Mouse (Mus musculus) embryonic facial prominence, embryonic 14.5 days (tissue): ENCODE results near the gene Tcf23. TPM values are rescaled to one million over a fixed set of nuclear protein-coding genes. Genes with fewer than 3 reads are reported as not detected.

ENCODE experiments used
- ATAC-seq: fragments of 200-750 bp; cut with Nextera tagmentation; 2 replicates; pipeline ENCODE4 v1.8.0; 2017; ENCODE audit warnings: low read depth, moderate number of reproducible peaks, moderate TSS enrichment
- DNase-seq: peaks from one replicate; pipeline ENCODE4 v3.0.0-alpha.2; 2015; ENCODE audit warnings: low spot score
- H3K27ac ChIP-seq: fragments of 300-500 bp; sonication (generic); replicated peaks from 2 replicates; pipeline ENCODE4 v1.5.1; 2014; ENCODE audit warnings: low read depth, mild to moderate bottlenecking, low read length, moderate library complexity
- H3K27me3 ChIP-seq: fragments of 300-500 bp; sonication (generic); replicated peaks from 2 replicates; pipeline ENCODE4 v1.6.1; 2014; ENCODE audit warnings: low read length; ENCODE audit not compliant: control insufficient read depth, insufficient read depth
- H3K36me3 ChIP-seq: fragments of 300-500 bp; sonication (generic); 2 replicates; pipeline ENCODE4 v1.6.1; 2014; ENCODE audit warnings: low read length, mixed read lengths; ENCODE audit not compliant: control insufficient read depth, insufficient read depth
- H3K4me1 ChIP-seq: fragments of 300-500 bp; sonication (generic); 2 replicates; pipeline ENCODE4 v1.6.1; 2014; ENCODE audit warnings: antibody characterized with exemption, low read length; ENCODE audit not compliant: control insufficient read depth, insufficient read depth
- H3K4me2 ChIP-seq: fragments of 300-500 bp; sonication (generic); 2 replicates; pipeline ENCODE4 v1.6.1; 2014; ENCODE audit warnings: low read depth, mild to moderate bottlenecking, low read length, moderate library complexity, mixed read lengths
- H3K4me3 ChIP-seq: fragments of 300-500 bp; sonication (generic); 2 replicates; pipeline ENCODE4 v1.5.1; 2014; ENCODE audit warnings: low read depth, mild to moderate bottlenecking, low read length
- H3K9ac ChIP-seq: fragments of 300-500 bp; sonication (generic); 2 replicates; pipeline ENCODE4 v1.6.1; 2014; ENCODE audit warnings: low read depth, mild to moderate bottlenecking, low read length, moderate library complexity, mixed read lengths
- H3K9me3 ChIP-seq: fragments of 300-500 bp; sonication (generic); 2 replicates; pipeline ENCODE4 v1.6.1; 2016; ENCODE audit warnings: low read length; ENCODE audit not compliant: control insufficient read depth
- WGBS: fragments of 180-500 bp; shearing (Covaris S2); extraction: QIAGEN DNeasy Blood & Tissue Kit; methylation state at CpG from one replicate; pipeline ENCODE4 v1.1.7; 2014; 5-methylcytosine and 5-hydroxymethylcytosine counted together
- polyA plus RNA-seq: library from polyadenylated mRNA; unstranded; fragments of >200 nt; fragmentation: Nextera tagmentation; extraction: Ambion mirVana; gene quantifications from 2 replicates; pipeline ENCODE4 v1.2.1, GENCODE M21; 2014

Tcf23 gene
- polyA plus RNA-seq, 1 experiment from 2014 or later = 0.19 TPM

DNA sequence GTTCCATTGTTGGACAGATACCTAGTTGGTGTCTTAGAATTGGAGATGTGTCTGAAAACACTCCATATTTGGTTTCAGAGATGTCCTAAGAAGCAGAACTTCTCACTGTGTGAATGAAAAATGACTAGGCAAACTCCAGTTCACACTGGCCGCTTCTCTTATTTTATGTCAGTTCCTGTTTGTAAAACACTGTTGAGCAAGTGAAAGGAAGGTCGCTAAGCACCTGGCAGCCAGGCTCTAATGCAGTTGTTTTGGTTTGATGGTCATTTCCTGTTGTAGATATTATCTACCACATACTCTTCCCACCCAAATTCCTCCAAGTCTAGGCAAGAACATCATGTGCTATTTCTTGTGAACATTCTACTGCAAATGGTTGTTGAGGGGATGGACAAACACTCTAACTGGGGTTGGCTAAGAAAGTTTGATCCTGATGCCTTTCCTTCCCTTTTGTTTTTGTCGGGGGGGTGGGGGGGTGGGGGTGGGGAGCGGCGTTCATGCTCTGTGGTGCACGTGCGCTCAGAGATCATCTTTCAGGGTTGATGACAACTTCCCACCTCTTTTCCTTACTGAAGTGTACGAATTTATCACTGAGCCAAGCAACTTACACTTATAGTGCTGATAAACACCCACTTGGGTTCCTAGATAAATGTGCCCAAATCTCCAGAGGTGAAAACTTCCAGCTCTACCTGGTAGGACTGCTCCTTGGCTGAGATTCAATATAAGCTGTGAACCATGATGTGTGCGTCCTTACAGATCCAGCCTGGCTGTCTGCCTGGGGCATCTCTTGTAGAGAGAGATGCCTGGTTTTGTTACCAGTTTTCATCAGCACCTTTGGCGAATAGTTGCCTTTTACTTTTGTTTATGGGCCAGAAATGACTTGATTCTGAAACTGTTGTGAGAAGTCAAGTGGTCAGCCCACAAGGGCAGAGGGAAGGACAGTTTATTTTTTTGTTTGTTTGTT is 6.6 kb upstream of the Tcf23 start:
- Histone ChIP-seq H3K9me3 (no peaks in the 10 kb centered on the region), H3K4me2 (no peak overlapping the region), H3K27me3 (no peaks in the 10 kb centered on the region), H3K4me1 (peaks cover 14% of the 10 kb centered on the region), H3K9ac (no peak overlapping the region), H3K4me3 (no peak overlapping the region), H3K36me3 (peaks cover 11% of the 10 kb centered on the region), H3K27ac (no peak overlapping the region)
- ATAC-seq (no peak), DNase-seq (no peak)
- WGBS = 71% methylated on average over 10 of the region's 10 CpGs

GRCm38 (mm10) chr5:30963916-30964315 is 4.5 kb upstream of the Tcf23 start:
- Histone ChIP-seq H3K4me2 (no peak overlapping the region), H3K27me3 (no peaks in the 10 kb centered on the region), H3K9ac (no peak overlapping the region), H3K4me1 (peaks cover 4% of the 10 kb centered on the region), H3K27ac (no peak overlapping the region), H3K9me3 (no peaks in the 10 kb centered on the region), H3K4me3 (no peak overlapping the region), H3K36me3 (no peaks in the 10 kb centered on the region)
- no peak for DNase-seq
- ATAC-seq = no peak
- WGBS = 72% methylated on average over 3 of the region's 3 CpGs

GRCm38 (mm10) chr5:30966189-30966588 is 2.3 kb upstream of the Tcf23 start:
- Histone ChIP-seq H3K4me3 (no peak overlapping the region), H3K36me3 (no peaks in the 10 kb centered on the region), H3K9ac (no peak overlapping the region), H3K27me3 (no peaks in the 10 kb centered on the region), H3K4me2 (no peak overlapping the region), H3K4me1 (no peaks in the 10 kb centered on the region), H3K27ac (no peak overlapping the region), H3K9me3 (no peaks in the 10 kb centered on the region)
- DNase-seq = no peak
- WGBS = 90% methylated on average over 4 of the region's 4 CpGs
- ATAC-seq = no peak

DNA sequence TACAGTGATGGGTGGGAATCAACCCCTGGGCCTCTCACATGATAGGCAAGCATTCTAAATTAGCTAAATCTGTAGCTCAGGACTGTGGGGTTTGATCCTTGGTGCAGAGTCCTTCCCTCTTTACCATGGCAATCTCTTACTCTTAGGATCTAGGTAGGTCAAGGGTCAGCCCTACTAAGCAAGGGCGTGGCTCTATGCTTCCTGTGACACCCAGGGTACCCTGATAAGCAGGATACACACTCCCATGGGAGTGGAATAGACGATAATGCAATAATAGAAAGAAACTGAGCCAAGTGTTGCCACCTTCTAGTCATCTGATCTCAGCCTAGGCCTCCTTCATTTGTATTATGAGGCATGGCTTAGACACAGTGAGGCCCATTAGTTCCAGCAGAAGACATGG is 978 bp downstream of the Tcf23 start:
- no peak for DNase-seq
- Histone ChIP-seq H3K27ac (no peak overlapping the region), H3K4me1 (no peaks in the 10 kb centered on the region), H3K27me3 (no peaks in the 10 kb centered on the region), H3K9me3 (no peaks in the 10 kb centered on the region), H3K4me3 (no peak overlapping the region), H3K36me3 (no peaks in the 10 kb centered on the region), H3K9ac (no peak overlapping the region), H3K4me2 (no peak overlapping the region)
- no peak for ATAC-seq
- 71% methylated on average over 2 of the region's 2 CpGs for WGBS

GRCm38 (mm10) chr5:30974870-30975656 is 6.6 kb downstream of the Tcf23 start:
- DNase-seq = no peak
- H3K4me1 ChIP-seq = no peaks in the 10 kb centered on the region

DNA sequence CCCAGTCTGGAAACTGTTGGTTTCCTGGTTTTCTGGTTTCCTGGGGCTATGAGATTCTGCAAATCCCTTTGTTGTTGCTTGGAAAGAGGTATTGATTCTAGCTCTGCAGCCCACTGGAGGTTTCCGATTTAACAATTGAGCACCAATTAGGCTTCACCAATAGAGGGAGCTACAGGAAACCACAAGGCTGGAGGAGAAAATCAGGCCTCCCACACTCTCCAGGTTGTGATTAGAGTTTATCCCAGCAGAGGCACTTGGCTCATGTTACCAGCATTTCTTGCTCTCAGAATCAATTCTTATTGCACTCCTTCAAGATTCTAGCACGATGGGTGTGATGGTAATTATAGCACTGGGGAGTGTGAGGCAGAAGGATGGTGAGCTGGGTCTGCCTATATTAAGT is 13.9 kb downstream of the Tcf23 start:
- H3K9me3 ChIP-seq = no peaks in the 10 kb centered on the region
- no peak overlapping the region for H3K27ac ChIP-seq
- no peak overlapping the region for H3K4me2 ChIP-seq
- no peaks in the 10 kb centered on the region for H3K4me1 ChIP-seq
- H3K9ac ChIP-seq = no peak overlapping the region
- no peaks in the 10 kb centered on the region for H3K27me3 ChIP-seq
- DNase-seq = peak; percentile 50
- no peaks in the 10 kb centered on the region for H3K36me3 ChIP-seq
- 18% methylated on average over 2 of the region's 2 CpGs for WGBS
- no peak overlapping the region for H3K4me3 ChIP-seq
- ATAC-seq = no peak

More at GRCm38 (mm10) chr5:30974870-30975656, 6.6 kb downstream of the Tcf23 start:
- no peak for ATAC-seq
- no peaks in the 10 kb centered on the region for H3K9me3 ChIP-seq
- H3K36me3 ChIP-seq = no peaks in the 10 kb centered on the region
- WGBS = 70% methylated on average over 9 of the region's 9 CpGs
- H3K4me3 ChIP-seq = no peak overlapping the region
- H3K27me3 ChIP-seq = no peaks in the 10 kb centered on the region
- H3K4me2 ChIP-seq = no peak overlapping the region
- no peak overlapping the region for H3K9ac ChIP-seq
- no peak overlapping the region for H3K27ac ChIP-seq

DNA sequence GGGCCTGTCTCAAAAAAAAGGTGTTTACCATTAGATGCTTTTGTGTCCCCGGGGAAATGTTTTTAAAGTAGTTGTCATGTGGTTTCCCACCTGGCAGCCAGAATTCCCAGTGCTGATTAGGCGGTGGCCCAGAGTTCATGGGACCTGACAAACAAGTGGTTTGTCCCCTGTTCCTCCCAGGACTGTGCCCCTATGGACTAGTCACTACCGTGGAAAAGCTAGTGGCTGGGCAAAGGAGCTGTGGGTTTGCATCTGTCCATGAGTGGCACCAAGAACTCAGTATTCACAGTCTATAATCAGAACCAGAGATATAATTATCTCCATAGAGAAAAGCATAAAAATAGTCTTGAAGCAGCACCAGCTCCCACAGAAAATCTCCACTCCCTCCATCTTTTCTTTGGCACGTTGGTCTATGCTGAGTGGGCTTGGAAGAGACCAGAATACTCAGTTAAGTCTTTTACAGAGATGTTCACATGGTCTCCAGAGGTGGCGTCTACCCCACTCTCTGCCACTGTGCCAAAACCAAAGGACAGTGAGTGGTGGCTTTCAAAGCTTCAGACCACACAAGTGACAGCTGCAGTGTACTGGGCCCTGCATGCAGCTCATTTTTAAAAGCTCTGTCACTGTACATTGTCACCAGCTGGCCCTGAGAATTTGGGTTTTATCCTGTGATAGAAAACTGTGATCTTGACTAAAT is 24.7 kb downstream of the Tcf23 start:
- H3K9ac ChIP-seq = no peak overlapping the region
- 67% methylated on average over 5 of the region's 5 CpGs for WGBS
- ATAC-seq (peak; percentile 65; the same call in 1 of the 2 replicates), DNase-seq (peak; percentile 32)
- no peaks in the 10 kb centered on the region for H3K9me3 ChIP-seq
- no peaks in the 10 kb centered on the region for H3K4me1 ChIP-seq
- no peak overlapping the region for H3K4me2 ChIP-seq
- H3K27ac ChIP-seq = 0 out of 2 replicates have a peak overlapping the region, but pooled peaks have one; percentile 3
- no peaks in the 10 kb centered on the region for H3K36me3 ChIP-seq
- H3K4me3 ChIP-seq = no peak overlapping the region
- no peaks in the 10 kb centered on the region for H3K27me3 ChIP-seq

DNA sequence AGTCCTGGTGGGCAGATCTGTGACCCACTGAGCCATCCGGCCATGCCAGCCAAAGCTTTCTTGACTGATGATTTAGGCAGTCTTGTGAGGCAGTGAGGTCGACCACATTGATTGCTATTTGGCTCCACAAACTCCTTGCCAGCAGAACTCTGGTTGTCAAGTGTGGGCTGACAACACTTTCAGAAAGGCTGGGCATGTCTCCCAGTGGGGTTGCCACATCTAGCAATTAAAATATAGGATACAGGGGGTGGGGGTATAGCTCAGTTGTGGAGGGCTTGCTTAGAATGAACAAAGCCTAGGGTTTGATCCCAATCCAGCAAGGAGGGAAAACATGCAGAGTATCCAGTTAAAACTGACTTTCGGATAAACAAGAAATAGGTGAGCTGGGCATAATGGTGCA is 25.6 kb downstream of the Tcf23 start:
- WGBS = 71% methylated on average over 3 of the region's 3 CpGs
- Histone ChIP-seq H3K9me3 (no peaks in the 10 kb centered on the region), H3K36me3 (no peaks in the 10 kb centered on the region), H3K4me1 (no peaks in the 10 kb centered on the region), H3K27me3 (no peaks in the 10 kb centered on the region), H3K27ac (no peak overlapping the region), H3K9ac (no peak overlapping the region), H3K4me3 (no peak overlapping the region), H3K4me2 (no peak overlapping the region)
- ATAC-seq (no peak), DNase-seq (no peak)
